Mouse (Mus musculus): ENCODE data around the gene Rassf1.

Gene Rassf1

GRCm38 (mm10) chr9:107579023-107579900, 27.9 kb downstream of the Rassf1 start:
- DNase-seq (ENCODE audit: low read depth, low spot score): no peak

DNA sequence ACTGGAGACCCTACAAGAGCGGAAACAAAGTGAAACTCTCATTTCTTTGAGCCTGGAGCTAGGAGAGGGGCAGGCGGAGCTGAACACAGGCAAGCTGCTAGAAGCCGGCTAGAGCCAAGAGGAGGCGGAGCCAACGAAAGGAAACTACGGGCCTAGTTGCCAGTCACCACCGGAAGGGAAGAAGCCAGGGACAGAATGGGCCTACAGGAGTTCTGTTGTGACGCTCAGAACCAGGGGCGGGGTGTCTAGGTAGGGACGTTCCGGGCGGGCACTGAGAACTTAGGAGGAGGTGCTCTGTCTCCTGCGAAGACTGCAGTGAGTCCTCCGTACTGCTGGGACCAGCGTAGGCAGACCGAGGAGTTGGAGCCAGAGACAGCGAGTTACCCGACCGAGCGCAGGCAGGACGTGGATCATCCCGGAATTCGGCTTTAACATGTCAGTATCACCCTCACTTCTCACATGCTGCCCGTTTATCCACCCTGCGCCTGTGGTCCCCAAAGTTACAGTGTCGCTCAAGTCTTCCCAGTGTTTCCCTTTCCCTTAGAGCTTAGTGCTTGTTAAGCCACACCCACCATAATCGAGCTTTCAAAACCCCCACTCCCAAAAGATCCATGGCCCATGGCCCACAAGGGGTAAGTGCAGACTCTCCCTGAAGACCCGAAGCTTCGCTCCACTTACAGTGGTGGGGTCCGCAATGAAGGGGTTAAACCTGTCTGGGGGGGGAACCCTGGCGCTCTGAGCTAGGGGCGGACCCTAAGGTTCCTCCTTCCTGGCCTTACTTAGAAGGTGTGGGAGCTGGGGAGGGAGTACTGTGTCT, 29.4 kb downstream of the Rassf1 start, which contains the start of gene Hyal3:
Hyal3 (plus strand) TSS at position 318 of the 817 bp plus-strand sequence.
- DNase-seq (ENCODE audit: low read depth, low spot score): peak; percentile 91

GRCm38 (mm10) chr9:107581584-107581983, 30.2 kb downstream of the Rassf1 start:
- DNase-seq (ENCODE audit: low read depth, low spot score): no peak

DNA sequence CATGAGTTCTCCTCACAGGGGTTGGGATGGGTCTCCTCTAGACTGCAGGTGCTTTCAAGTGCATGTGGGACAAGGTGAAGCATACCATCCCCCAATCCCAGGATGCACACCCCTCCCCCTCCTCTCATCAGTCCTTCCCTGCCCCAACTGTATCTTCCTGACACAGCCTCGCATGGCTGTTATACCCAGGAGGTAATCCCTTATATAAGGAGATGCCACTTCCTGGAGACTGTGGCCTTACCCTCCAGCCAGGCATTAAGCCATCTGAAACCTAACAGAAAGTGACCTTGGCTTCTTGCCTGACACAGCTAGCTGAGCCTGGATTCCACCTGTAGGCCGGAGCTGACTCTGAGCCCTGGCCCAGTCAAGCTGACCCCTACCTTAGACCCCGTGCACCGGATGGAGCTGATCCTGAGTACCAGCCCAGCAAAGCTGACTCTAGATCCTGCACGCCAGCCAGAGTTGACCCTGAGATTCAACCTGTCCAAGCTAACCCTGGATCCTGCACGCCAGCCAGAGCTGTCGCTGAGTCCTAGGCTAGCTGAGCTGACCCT, 31.2 kb downstream of the Rassf1 start:
- DNase-seq (ENCODE audit: low read depth, low spot score): no peak

- DNase-seq (ENCODE audit: low read depth, low spot score): no peak
Observed at GRCm38 (mm10) chr9:107583174-107583573, 31.8 kb downstream of the Rassf1 start.

- no peak for DNase-seq (ENCODE audit: low read depth, low spot score)
Observed at GRCm38 (mm10) chr9:107586504-107586903, 35.1 kb downstream of the Rassf1 start.

DNA sequence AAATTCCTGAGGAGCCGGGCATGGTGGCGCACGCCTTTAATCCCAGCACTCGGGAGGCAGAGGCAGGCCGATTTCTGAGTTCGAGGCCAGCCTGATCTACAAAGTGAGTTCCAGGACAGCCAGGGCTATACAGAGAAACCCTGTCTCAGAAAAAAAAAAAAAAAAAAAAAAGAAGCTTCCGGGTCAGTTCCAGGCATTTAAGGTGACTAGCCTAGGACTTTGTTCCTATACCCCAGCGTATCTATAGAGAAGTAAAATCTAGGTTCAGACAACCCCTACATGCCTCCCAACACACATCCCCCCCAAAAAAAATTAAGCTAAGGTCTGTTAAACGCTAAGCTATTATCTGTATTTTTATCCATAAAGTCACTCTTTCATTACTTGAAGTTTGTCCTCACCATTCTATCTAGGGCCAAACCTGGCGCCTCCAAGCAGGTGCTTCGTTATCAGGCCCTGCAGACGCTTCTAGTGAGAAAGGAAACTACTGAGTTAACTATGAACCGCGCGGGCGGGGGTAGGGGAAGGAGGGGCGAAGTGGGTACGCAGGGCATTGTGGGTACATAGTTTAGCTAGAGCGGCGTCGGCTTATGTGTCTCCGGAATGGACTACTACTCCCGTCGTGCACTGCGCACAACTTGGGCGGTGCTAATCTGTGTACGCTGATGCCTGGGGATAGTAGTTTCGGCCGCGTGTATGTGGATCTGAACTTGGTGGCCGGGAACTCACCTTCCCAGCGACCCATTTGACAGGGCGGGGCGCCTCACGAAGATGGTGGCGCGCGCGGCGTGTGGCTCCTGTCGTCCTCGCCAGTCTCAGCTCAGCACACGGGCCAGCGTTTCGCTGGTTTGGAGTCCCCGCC, 35.8 kb downstream of the Rassf1 start, which contains the start of gene Ifrd2:
Ifrd2 (plus strand) TSS at position 669 of the 859 bp plus-strand sequence.
- DNase-seq (ENCODE audit: low read depth, low spot score): peak; percentile 99

DNA sequence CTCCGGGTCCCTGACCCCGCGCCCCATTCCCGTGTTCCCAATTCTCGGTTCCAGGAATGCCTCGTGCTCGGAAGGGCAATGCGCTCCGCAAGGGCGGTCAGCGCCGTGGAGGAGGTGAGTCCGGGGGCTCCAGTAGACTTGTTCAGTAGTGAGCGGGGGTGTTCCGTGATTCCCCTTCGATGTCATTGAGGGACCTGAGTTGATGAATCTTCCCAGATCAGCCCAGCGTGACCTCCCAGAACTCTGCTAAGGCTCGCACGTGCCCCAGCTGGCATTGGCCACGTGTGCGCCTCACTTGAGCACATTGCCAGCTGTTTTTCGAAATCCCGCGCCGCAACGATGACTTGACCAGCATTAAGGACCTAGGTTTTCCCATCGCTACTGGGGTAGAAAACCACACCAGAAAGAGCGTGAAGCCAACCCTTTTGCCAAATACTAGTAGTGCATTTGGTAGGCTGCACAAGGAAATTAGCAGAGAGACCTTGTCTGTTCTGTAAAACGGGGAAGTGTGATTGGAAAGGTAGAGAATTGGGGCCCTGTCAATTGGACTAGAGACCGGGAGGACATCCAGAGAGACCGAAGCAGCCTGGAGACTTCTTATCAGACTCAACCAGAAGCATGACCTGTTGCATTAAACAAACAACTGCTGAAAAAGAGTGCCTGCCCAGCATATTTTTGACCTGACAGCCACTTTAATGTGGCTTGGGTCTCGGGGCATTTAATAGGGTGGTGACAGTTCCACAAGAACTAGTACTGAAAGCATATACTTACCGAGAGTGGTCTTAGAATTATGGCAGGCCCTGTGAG, 36.7 kb downstream of the Rassf1 start:
- DNase-seq (ENCODE audit: low read depth, low spot score): no peak

DNA sequence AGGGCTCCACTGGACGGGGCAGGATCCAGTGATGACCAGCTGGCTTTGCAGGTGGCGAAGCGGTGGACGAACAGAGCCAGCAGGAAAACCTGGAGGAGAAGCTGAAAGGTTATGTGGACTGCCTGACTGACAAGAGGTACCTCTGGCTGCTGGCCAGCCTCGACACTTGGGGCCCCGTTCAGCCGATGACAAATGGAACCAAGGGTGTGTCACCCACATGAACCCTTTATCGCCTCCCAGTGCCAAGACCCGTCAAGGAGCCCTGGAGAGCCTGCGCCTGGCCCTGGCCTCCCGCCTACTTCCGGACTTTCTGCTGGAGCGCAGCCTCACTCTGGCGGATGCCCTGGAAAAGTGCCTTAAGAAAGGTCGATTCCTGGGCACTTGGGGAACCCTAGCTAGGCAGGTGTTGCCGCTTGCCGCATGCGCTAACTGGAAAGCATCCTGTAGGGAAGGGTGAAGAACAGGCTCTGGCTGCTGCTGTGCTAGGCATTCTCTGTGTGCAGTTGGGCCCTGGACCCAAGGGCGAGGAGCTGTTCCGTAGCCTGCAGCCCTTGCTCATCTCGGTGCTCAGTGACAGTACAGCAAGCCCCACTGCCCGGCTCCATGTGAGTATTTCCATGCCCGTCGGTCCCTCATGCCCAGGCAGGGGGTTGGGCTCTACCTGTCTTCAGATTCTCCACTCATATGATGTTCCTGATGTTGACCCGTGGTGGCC, 38.9 kb downstream of the Rassf1 start:
- DNase-seq (ENCODE audit: low read depth, low spot score): no peak

GRCm38 (mm10) chr9:107590773-107591060, 39.4 kb downstream of the Rassf1 start:
- no peak for DNase-seq (ENCODE audit: low read depth, low spot score)

DNA sequence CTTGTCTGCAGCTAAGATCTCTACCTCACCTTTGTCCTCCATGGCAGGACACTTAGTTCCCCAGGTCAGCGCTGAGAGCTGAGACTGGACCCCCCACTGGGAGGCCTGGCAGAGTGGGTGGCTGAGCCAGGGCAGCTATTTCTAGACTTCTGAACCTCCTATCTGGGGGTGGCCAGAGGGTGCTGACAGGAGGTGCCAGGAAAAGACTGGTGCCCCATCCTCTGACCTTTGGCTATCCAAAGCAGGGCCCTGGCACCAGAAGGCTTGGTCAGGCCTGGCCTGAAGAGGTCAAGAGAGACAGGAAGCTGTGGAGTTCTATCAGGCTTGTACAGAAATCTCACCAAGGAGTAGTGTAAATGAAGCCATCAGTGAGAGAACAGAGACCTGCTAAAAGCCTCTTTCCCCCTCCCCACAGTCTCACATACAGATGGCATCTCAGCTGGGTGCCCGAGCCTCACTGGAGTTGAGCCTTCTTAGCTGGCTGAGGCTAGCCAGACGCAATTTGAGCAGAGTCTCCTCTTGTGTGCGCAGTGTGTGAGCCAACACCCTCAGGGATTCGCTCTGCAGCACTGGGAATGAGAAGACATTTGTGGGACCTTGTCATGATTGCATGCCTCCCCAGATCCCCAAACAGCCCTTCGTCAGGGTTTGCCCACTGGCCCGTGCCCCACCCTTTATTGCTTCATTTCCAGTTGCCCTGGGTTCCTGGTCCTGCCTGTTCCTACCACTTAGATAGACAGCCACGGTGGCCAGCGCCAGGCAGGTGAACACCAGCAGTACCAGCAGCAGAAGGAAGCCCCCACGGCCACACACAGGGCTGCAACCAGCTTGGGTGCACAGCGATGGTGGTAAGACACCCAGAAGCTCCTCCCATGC, 42.0 kb downstream of the Rassf1 start:
- DNase-seq (ENCODE audit: low read depth, low spot score): no peak

DNA sequence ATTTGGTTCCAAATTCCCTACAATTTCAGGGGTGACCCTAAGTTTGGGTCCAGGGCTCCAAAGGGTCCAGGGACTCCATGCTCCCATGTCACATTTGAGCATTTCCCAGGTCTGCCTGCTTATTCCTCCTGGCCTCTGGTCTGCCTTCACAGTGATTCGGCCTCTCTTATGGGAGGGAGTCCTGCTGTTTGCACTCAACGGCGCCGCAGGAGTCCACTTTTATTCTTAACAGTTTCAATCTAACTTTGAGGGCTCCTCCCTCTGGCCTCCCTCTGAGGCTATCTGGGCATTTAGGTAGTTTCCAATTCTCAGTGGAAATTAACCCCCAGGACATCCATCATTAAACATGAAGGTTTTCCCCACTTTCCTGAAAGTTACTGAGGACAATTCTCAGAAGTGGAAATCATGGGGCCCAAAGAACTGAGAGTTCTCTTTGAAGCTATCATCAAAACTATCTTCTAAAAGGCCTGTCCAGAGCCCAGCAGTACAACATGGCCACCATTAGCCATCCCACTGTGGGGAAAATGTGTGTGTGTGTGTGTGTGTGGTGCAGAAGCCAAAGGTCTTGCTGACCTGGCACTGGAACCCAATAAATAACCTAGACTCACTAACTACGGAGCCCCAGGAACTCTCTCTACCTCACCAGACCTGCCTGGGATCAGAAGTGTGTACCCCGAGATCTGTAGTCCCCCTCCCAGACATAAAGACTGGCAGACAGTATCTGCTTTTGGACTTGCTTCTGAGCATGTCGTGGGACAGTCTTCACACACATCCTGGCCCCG, 43.1 kb downstream of the Rassf1 start:
- no peak for DNase-seq (ENCODE audit: low read depth, low spot score)

DNA sequence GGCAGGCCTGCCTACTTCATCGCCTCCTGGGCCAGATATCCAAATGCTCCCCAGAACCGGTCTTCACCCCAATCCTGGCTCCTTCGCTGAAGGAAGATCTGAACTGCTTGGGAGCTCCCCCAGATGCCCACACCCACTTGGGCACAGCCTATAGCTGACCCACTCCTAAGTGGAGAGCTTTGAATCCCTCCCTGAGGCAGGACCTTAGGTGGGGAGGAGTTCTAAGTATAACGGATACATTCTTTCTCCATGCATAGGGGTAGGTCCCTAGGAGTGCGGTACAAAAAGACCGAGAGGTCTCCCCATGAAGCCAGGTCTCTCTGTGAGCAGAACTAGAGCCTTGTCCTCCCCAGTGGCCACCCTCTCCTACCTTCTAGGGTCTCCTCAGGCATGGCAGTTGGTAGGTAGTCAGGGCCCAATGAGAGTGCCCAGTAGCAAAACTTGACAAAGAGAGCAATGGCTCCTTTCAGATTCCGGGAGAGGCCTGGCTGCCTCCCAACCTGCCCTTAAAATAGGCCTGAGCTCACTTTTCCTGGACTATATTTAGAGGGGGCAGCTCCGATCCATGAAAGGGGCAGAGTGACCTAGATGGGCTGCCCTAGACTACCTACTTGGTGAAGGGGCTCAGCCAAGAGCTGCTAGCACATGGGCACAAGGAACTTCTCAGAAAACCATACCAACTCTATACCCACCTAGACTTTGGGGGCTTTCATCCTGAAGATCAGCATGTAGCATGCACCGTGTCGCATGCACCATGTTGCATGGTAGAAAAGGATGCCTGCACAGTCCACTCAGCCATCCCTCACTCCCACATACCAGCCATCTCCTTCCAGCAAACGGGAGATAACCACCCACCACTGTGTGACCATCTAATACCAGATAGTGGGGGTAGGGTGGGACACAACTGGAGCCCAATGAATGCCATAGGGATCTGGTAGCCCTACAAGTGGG, 45.5 kb downstream of the Rassf1 start:
- no peak for DNase-seq (ENCODE audit: low read depth, low spot score)

- DNase-seq (ENCODE audit: low read depth, low spot score): no peak
Observed at GRCm38 (mm10) chr9:107598385-107598784, 47.0 kb downstream of the Rassf1 start.

- no peak for DNase-seq (ENCODE audit: low read depth, low spot score)
Observed at GRCm38 (mm10) chr9:107599433-107599832, 48.1 kb downstream of the Rassf1 start.

DNA sequence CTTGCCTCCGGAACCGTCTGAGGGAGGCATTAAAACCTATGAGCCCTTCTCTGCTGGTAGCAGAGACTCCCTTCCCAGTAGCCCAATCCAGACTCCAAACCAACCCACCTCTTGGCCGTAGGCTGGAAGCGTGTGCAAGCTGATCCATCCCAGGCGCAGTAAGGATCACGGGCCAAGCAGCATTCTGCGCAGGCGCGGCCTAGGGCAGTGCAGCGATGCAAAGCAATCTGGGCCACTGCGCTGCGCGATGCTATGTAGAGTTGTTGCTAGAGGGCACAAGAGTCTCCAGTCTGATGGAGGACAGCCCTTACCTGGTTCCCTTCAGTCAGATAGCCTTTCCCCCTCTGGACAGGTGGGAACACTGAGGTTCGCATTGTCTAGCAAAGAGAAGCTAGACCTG, 48.5 kb downstream of the Rassf1 start:
- no peak for DNase-seq (ENCODE audit: low read depth, low spot score)

- DNase-seq (ENCODE audit: low read depth, low spot score): no peak
Observed at GRCm38 (mm10) chr9:107600745-107601144, 49.4 kb downstream of the Rassf1 start.

Measured in CD4-positive helper T cell, adult 2 months (primary cell).